Mouse (Mus musculus): ENCODE measurements around the gene Sh3bp5.

The Sh3bp5 gene

DNA sequence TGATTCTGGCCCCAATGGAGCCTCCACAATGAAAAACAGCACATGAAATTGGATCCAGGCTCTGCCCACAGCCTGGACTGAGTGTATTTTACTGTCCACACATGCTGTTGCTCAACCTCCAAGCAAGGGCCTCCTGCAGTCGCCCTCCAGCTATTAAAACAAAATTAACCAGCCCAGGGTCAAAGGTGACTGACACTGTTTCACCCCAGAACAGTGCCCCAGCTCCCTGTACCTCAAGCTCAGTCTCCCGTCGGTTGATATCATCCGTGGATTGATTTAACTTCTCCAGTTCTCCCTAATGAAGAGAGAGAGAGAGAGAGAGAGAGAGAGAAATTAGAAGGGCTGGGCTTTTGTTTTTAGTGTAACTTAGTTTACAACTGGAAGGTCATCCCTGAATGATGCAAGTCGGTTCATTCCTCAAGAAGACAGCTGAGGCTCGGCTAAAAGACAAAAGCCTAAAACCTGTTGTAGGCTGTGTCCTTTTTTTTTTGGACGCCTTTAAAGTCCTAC, 2.0 kb downstream of the Sh3bp5 start:
- DNase-seq (ENCODE audit: low read depth, low spot score) = no peak

GRCm38 (mm10) chr14:31433126-31433525, 2.8 kb downstream of the Sh3bp5 start:
- no peak for DNase-seq (ENCODE audit: low read depth, low spot score)

GRCm38 (mm10) chr14:31432424-31432823, 3.5 kb downstream of the Sh3bp5 start:
- no peak for DNase-seq (ENCODE audit: low read depth, low spot score)

DNA sequence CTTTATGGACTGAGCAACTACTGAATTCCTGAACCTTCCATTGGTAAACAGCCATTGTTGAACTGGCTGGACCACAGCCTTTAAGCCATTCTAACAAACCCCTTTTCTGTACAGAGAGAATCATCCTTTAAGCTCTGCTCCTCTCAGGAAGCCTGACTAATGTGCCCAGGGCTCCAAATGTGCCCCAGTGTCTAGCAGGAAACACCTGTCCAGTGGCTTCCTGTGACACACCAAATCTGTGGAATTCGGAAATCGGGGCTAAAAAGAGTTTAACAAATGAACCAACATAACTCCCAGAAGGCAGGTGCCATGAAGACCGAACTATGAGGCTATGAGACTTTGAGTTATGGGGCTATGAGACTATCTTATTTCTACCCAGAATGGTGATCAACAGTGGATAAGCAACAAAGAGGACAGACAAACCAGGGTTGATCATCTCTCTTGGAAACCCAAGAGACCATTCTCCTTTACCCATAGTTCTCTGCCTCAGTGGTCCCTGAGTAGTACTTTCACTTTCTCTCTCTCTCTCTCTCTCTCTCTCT, 4.0 kb downstream of the Sh3bp5 start:
- no peak for DNase-seq (ENCODE audit: low read depth, low spot score)

GRCm38 (mm10) chr14:31429004-31429395, 6.9 kb downstream of the Sh3bp5 start:
- no peak for DNase-seq (ENCODE audit: low read depth, low spot score)

DNA sequence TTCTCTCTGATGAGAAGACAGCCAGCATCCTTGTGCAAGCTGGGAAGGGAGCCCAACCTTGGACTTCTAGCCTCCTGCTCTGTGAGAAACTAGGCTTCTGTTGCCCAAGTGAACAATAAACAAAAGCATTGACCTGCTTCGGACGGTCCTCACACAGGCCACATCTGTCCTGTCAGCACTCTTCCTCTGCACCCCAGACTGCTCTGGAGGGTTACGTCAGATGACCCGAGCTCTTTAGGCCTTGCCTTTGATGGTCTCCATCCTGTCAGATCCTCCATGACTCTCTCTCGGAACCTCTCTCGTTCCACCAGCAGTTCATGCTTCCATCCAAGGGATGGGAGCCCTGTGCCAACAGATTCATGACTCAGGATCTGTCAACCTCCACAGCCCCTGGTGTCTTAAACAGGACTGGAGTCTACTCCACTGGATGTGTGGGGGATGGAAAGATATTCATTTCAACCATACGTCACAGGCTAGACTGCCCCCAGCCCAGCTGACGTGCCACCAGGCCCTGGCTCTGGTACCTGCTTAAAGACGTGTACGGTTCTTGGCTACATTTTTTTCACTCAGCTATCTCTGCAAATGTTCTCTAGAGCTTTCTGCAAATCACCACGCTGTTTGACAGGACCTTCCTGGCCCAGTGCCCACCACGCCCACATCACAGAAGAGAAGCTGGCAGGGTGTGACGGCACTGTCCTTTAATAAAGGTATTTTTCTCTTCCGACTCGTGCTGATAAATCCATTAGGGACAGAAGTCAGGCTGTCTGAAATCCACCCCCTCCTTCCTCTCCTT, 7.5 kb downstream of the Sh3bp5 start:
- no peak for DNase-seq (ENCODE audit: low read depth, low spot score)

DNA sequence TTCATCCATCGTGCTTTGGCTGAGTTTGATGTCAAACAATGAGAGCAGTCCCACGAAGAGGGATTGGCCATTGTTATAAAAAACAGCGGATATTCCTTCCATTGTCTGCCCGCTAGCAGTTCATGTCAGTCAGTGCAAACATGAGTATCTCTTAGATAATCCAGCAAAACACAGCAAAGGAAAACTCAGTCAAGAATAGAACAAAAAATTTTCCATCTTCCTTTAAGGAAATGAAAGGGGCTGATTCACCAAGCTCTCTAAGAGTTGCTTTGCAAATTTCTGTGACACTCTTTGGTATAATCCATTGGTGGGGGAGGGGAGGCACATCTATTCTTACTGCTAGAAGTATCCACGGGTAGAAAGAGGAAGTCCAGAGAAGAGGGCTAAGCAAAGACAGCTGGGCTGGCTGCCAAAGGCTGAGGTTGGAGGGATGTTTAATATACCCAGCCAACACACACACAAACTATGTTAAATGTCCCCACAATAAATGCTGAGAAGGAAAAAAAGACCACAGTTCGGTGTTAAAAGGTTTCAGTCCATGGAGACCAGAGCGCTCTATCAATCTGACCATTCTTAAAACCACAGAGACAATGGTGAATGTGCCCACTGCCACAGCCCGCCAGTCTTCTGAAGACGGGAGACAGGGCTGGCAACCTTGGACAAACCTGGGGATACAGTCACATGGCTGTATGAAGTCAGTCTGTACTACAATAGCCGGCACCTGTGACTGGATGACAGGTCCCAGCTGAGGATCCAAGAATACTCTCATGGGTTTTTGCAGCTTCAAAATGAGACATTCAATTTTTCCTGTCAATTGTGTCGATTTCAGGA, 12.7 kb downstream of the Sh3bp5 start:
- DNase-seq (ENCODE audit: low read depth, low spot score) = no peak

GRCm38 (mm10) chr14:31422395-31422794, 13.5 kb downstream of the Sh3bp5 start:
- no peak for DNase-seq (ENCODE audit: low read depth, low spot score)

GRCm38 (mm10) chr14:31421509-31422295, 14.2 kb downstream of the Sh3bp5 start:
- no peak for DNase-seq (ENCODE audit: low read depth, low spot score)

DNA sequence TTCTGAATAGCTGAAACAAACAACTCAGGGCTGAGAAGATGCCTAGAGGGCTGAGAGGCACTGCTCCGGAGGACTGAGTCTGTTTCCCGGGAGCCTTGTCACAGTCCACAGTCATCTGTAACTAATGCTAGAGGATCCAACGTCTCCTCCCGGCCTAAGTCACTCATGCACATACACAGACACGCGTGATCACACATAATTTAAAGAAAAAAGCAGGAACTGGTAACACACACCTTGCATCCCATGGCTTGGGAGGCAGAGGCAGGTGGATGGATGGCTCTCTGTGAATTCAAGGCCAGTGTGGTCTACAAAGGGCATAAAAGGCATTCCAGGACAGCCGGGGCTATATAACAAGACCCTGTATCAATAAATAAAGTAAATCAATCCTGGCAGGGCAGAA, 14.9 kb downstream of the Sh3bp5 start:
- DNase-seq (ENCODE audit: low read depth, low spot score) = no peak

GRCm38 (mm10) chr14:31420562-31420961, 15.3 kb downstream of the Sh3bp5 start:
- DNase-seq (ENCODE audit: low read depth, low spot score) = no peak

DNA sequence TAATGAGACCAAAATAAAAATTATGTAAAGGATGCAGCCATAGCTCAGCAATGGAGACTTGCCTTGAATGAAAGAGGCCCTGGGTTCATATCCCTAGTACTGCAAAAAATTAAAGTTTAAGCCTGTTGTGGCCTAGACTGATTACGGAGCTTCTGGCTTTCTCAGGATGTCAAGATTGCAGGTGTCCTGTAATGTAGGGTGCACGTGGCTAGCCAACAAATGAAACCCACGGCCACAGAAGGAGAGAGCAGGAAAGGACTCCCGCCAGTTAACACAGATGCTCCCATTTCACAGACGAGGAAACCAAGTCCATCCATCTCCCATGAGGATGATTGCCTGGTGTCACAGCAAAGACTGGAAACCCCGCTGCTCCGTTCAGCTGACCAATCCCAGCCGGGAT, 15.7 kb downstream of the Sh3bp5 start:
- no peak for DNase-seq (ENCODE audit: low read depth, low spot score)

DNA sequence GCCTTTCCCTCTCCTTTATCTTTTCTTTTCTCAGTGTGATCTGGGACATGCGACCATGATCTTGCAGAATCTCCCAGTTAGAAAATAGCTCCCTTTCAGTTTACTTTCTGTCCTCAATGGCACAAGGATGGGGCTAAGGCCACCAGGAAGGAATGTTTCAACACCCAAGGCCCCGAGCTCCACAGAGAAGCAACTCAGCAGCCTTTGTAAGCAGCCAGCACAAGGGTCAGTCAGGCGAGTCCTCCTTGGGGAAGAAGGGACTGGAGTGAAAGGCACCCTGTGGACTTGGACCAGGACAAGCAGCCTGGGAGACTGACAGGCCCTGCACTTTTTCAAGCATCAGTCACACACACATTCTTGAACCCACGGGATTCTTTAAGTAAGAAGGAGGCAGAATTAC, 16.6 kb downstream of the Sh3bp5 start:
- no peak for DNase-seq (ENCODE audit: low read depth, low spot score)

DNA sequence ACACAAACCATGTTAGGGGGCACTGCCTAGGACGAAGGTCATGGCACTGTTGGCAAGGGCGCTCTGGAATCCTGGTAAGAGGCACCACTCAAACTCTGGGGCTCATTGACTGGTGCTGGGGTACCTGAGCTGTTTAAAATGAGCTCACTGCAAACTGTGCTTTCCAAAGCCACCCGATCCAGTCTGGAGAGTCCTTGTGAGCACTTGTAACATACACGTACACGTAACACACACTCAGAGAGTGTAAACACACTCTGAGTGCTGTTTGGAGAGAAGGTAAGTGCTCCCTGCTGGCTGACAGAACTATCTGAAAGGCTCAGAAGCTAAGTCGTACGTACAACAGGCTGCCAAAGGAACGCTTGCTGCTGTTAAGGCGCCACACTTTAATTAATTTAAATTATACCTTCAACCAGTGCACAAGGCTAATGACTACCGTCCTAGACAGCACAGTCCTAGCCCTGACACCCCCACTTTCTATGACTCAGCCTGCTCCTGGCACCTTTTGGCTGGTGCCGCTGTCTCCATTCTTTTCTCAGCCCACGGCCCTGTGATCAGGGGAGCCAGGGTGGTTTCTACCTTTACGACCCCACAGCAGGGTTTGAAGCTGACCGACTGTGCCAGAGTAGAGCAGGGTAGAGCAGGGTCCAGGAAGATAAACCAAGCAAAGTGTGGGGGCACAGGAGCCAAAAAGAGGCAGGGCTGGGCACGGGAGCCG, 18.9 kb downstream of the Sh3bp5 start:
- DNase-seq (ENCODE audit: low read depth, low spot score) = no peak

GRCm38 (mm10) chr14:31416411-31416810, 19.5 kb downstream of the Sh3bp5 start:
- no peak for DNase-seq (ENCODE audit: low read depth, low spot score)

DNA sequence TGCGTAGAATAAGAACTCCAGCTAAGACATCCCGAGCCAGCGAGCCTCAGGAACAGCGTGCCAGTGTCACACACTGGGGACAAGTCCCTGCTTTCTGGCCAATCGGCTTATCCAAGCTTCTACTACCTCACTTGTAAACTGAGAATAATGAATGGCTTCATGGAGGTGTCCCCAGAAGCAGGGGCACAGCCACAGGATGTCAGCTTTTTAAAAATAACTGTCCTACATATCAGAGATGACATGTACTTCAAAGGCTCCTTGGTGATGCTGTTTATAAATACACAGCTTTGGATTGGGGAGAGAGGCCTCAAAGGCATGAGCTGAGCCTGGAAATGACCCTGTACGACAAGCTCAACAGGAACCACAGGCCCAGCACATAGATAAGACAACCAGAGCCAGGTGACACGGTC, 20.9 kb downstream of the Sh3bp5 start:
- no peak for DNase-seq (ENCODE audit: low read depth, low spot score)

DNA sequence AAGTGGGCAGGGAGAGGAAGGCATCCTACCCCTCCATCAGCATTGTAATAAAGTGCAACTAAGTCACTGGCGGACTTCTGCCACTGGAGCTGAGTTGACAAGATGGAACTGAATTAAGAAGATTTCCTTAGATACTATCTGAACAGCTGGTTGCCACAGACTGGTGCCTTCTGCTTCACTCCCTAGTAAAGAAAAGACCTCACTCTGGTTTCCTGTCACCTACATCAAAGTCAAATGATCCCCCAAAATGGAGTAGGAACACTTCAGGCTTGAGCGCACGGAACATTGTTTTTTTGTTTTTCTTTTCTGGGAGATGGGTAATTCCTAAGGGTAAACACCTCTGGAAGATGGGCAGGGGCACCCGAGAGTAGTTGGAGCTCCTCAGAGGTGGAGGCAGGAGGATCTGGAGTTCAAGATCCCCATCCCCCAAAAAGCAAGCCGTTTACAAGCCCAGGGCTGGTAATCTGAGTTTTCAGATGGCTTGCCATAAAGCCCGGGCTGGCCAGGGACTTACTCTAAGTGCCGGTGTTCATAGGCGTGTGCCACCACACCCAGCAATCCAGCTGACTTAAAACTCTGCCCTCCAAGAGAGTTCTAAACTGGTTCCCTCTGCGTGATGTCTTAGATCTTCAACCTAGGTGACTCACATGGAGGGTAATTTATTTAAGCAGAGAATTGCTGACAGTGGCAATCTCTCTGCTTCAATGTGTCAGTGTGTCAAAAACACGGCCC, 21.5 kb downstream of the Sh3bp5 start:
- no peak for DNase-seq (ENCODE audit: low read depth, low spot score)

DNA sequence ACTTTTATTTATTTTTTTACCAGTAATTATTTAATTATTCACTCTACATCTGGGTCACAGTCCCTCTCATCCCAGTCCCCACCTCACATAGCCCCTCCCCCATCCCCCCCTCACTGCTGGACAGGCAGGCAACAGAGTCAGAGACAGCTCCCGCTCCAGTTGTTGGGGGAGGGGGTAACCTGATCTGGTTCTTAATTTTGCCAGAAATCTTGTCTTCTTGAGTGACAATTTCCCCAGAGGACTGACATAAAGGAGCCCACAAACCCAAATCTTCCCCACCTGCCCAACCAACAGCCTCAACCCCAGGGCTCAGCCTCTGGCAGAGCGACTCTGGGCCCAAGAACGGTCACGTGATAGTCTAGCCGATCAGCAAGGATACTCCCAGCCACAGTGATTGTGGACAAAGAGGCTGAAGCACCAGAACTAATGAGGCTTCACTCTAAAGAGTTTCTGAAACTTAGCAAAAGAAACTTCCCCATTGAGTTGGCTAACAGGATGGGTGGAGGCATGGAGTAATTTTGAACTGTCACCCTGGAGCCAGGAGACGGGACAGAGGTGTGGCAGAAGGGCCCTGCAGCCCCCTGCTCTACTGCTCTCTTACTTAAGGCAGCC, 22.3 kb downstream of the Sh3bp5 start:
- DNase-seq (ENCODE audit: low read depth, low spot score) = no peak

DNA sequence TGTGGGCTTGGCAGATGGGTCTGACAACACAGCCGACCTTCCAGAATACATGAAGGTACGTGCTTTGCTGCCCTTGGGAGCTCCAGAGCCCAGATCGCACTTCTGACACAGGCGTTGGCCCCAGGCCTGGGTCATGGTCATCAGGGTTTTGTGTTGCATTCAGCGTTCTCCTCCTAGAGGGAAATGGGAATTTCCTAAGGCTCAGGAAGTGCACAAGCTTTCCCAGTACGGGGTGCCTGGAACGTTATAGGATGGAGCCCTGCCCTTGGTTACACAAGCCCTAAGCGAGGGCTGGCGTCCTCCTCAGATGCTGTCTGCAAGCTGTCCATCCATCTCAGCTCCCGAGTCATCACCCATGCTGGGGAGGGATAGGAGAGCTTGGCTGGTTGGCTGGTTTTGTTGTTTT, 23.2 kb downstream of the Sh3bp5 start:
- no peak for DNase-seq (ENCODE audit: low read depth, low spot score)

GRCm38 (mm10) chr14:31410737-31411136, 25.1 kb downstream of the Sh3bp5 start:
- DNase-seq (ENCODE audit: low read depth, low spot score) = no peak
